Mouse (Mus musculus) C2C12 (cell line): ENCODE data around the gene Btnl2.

Experiments
- CEBPB ChIP-seq: IDR thresholded peaks from one replicate; pipeline ENCODE4 v1.6.1; 2011; ENCODE audit warnings: low read depth, mild to moderate bottlenecking, control low read depth, moderate library complexity
- CTCF ChIP-seq: IDR thresholded peaks from one replicate; pipeline ENCODE4 v1.5.1; 2011; ENCODE audit not compliant: control insufficient read depth, insufficient read depth, insufficient read length
- FOSL1 ChIP-seq: IDR thresholded peaks from one replicate; pipeline ENCODE4 v1.8.0; 2011; ENCODE audit warnings: mild to moderate bottlenecking, low read length; ENCODE audit not compliant: poor library complexity, insufficient read depth, severe bottlenecking
- MAX ChIP-seq: IDR thresholded peaks from one replicate; pipeline ENCODE4 v1.6.1; 2011; ENCODE audit warnings: mild to moderate bottlenecking, control low read depth
- MYOD1 ChIP-seq: IDR thresholded peaks from one replicate; pipeline ENCODE4 v1.6.1; 2011; ENCODE audit warnings: low read depth; ENCODE audit not compliant: control insufficient read depth, insufficient read length
- MYOG ChIP-seq: IDR thresholded peaks from one replicate; pipeline ENCODE4 v1.6.1; 2011; ENCODE audit not compliant: control insufficient read depth, insufficient read length; ENCODE audit errors: extremely low read depth
- USF1 ChIP-seq: IDR thresholded peaks from one replicate; pipeline ENCODE4 v1.6.1; 2011; ENCODE audit warnings: low read depth, mild to moderate bottlenecking, control low read depth, moderate library complexity

- TF ChIP-seq CEBPB (no peak), USF1 (no peak), MAX (no peak), CTCF (no peak), MYOD1 (no peak), MYOG (no peak), FOSL1 (no peak)
Measured at GRCm38 (mm10) chr17:34381876-34382275, 27.3 kb downstream of the Btnl2 start.
